Comparison of ENCODE assay signal across 21 mouse cellular contexts in genomic region chr10:98838926-98839679, GRCm38 (mm10).
"Had no signal": no experiment of that assay in that cellular context is flagged by ENCODE, and none has a peak within 500 bp of the region (broad histone marks: within the 10 kb centered on the region; RNA-seq: fewer than 3 reads in every experiment).

No protein-coding gene starts in this region.

- H3K36me3 ChIP-seq: intestine, embryonic 15.5 days; limb, embryonic 10.5 days; limb, embryonic 13.5 days; liver, embryonic 13.5 days; midbrain, embryonic 10.5 days; midbrain, embryonic 13.5 days; neural tube, embryonic 13.5 days; stomach, embryonic 15.5 days had no signal

- H3K9ac ChIP-seq: intestine, embryonic 15.5 days; limb, embryonic 13.5 days; liver, embryonic 13.5 days; lung, embryonic 14.5 days; midbrain, embryonic 13.5 days; neural tube, embryonic 13.5 days; stomach, embryonic 15.5 days had no signal

- H3K4me3 ChIP-seq: intestine, embryonic 15.5 days; limb, embryonic 10.5 days; limb, embryonic 13.5 days; liver, embryonic 13.5 days; megakaryocyte, embryonic 14.5 days; midbrain, embryonic 10.5 days; midbrain, embryonic 13.5 days; myocyte; neural tube, embryonic 13.5 days; stomach, embryonic 15.5 days had no signal

- H3K9me3 ChIP-seq: intestine, embryonic 15.5 days; liver, embryonic 13.5 days; megakaryocyte, embryonic 14.5 days; stomach, embryonic 15.5 days had no signal

- ATAC-seq: hindbrain, embryonic 16.5 days; intestine, embryonic 15.5 days; lung, postnatal 0 days; midbrain, embryonic 13.5 days; midbrain, embryonic 16.5 days had no signal

- H3K27me3 ChIP-seq: intestine, embryonic 15.5 days; limb, embryonic 13.5 days; liver, embryonic 13.5 days; megakaryocyte, embryonic 14.5 days; midbrain, embryonic 13.5 days; neural tube, embryonic 13.5 days; stomach, embryonic 15.5 days had no signal

- DNase-seq: liver; liver, embryonic 13.5 days; lung, embryonic 14.5 days; retina, postnatal 1 day; right cerebral cortex, postnatal 25 days; spleen, adult 18-20 months; thymus, postnatal 25 days had no signal

- H3K4me1 ChIP-seq: intestine, embryonic 15.5 days; limb, embryonic 10.5 days; limb, embryonic 13.5 days; midbrain, embryonic 10.5 days; midbrain, embryonic 13.5 days; neural tube, embryonic 13.5 days; stomach, embryonic 15.5 days had no signal

- H3K27ac ChIP-seq: intestine, embryonic 15.5 days; kidney, postnatal 0 days; limb, embryonic 10.5 days; limb, embryonic 13.5 days; liver, embryonic 13.5 days; macrophage; midbrain, embryonic 10.5 days; midbrain, embryonic 13.5 days; neural tube, embryonic 13.5 days; stomach, embryonic 15.5 days had no signal

- H3K4me2 ChIP-seq: intestine, embryonic 15.5 days; limb, embryonic 13.5 days; liver, embryonic 13.5 days; lung, embryonic 14.5 days; midbrain, embryonic 13.5 days; neural tube, embryonic 13.5 days; stomach, embryonic 15.5 days had no signal
